Mouse (Mus musculus) neural tube, embryonic 11.5 days (tissue): ENCODE measurements at regions not wholly inside any gene's neighbourhood (a gene's known extent, or its start where the extent isn't known, plus 50 kb on each side); places are given as distances from the start of the nearest gene placed in this dataset.

Experiments used
- ATAC-seq: fragments of 200-750 bp; cut with Nextera tagmentation; 2 replicates; pipeline ENCODE4 v1.8.0; 2017; ENCODE audit warnings: moderate number of reproducible peaks, mild to moderate bottlenecking, moderate TSS enrichment, moderate library complexity; ENCODE audit not compliant: insufficient read depth, low FRiP score, low TSS enrichment
- DNase-seq: peaks from one replicate; pipeline ENCODE4 v3.0.0-alpha.2; 2015; ENCODE audit warnings: low spot score
- H3K27ac ChIP-seq: fragments of 300-500 bp; sonication (generic); 2 replicates; pipeline ENCODE4 v1.5.1; 2014; ENCODE audit warnings: low read depth, mild to moderate bottlenecking, low read length
- H3K27me3 ChIP-seq: fragments of 300-500 bp; sonication (generic); 2 replicates; pipeline ENCODE4 v1.6.1; 2014; ENCODE audit warnings: mild to moderate bottlenecking, low read length, mixed read lengths; ENCODE audit not compliant: control insufficient read depth, insufficient read depth
- H3K36me3 ChIP-seq: fragments of 300-500 bp; sonication (generic); 2 replicates; pipeline ENCODE4 v1.6.1; 2014; ENCODE audit warnings: mild to moderate bottlenecking, low read length, moderate library complexity, mixed read lengths; ENCODE audit not compliant: control insufficient read depth, insufficient read depth
- H3K4me1 ChIP-seq: fragments of 300-500 bp; sonication (generic); 2 replicates; pipeline ENCODE4 v1.6.1; 2014; ENCODE audit warnings: low read length, mixed read lengths; ENCODE audit not compliant: control insufficient read depth, insufficient read depth
- H3K4me2 ChIP-seq: fragments of 300-500 bp; sonication (generic); 2 replicates; pipeline ENCODE4 v1.6.1; 2014; ENCODE audit warnings: low read depth, mild to moderate bottlenecking, moderate library complexity
- H3K4me3 ChIP-seq: fragments of 300-500 bp; sonication (generic); 2 replicates; pipeline ENCODE4 v1.5.1; 2014; ENCODE audit warnings: low read depth, low read length
- H3K9ac ChIP-seq: fragments of 300-500 bp; sonication (generic); 2 replicates; pipeline ENCODE4 v1.6.1; 2014; ENCODE audit warnings: mild to moderate bottlenecking, low read length
- H3K9me3 ChIP-seq: fragments of 300-500 bp; sonication (generic); 2 replicates; pipeline ENCODE4 v1.6.1; 2016; ENCODE audit warnings: low read length; ENCODE audit not compliant: control insufficient read depth
- WGBS: fragments of 180-500 bp; shearing (Covaris S2); extraction: QIAGEN DNeasy Blood & Tissue Kit; methylation state at CpG from one replicate; pipeline ENCODE4 v1.1.7; 2014; 5-methylcytosine and 5-hydroxymethylcytosine counted together

DNA sequence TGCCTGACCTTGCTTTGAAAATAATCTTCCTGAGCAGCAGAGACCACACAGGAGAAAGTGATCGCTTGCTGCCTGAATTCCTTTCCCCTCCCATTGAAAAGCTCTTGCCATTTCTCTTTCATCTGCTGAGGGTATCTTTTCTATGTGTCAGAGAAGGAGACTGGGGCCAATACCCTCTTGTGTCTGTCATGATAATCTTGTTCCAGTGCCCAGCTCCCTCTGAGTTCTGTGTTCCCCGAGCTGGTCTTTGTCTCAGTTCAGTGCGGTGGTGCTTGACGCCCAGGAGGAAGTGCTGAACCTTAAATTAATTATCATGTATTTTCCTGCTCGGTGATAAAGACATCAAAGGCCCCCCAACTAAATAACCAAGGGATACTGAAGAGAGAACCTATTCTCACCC, 475.4 kb downstream of the Fgf9 start:
- no peaks in the 10 kb centered on the region for H3K27me3 ChIP-seq
- no peak overlapping the region for H3K4me3 ChIP-seq
- no peaks in the 10 kb centered on the region for H3K36me3 ChIP-seq
- no peaks in the 10 kb centered on the region for H3K9me3 ChIP-seq
- 41% methylated on average over 5 of the region's 5 CpGs for WGBS
- H3K4me1 ChIP-seq: no peaks in the 10 kb centered on the region
- no peak for DNase-seq
- no peak overlapping the region for H3K9ac ChIP-seq
- H3K27ac ChIP-seq: no peak overlapping the region
- no peak for ATAC-seq
- H3K4me2 ChIP-seq: no peak overlapping the region

GRCm38 (mm10) chr14:58543140-58543767, 472.9 kb downstream of the Fgf9 start:
- Histone ChIP-seq H3K36me3 (no peaks in the 10 kb centered on the region), H3K9ac (no peak overlapping the region), H3K4me3 (no peak overlapping the region), H3K27ac (no peak overlapping the region), H3K9me3 (no peaks in the 10 kb centered on the region), H3K4me1 (no peaks in the 10 kb centered on the region), H3K27me3 (no peaks in the 10 kb centered on the region), H3K4me2 (no peak overlapping the region)
- ATAC-seq (no peak), DNase-seq (no peak)
- 91% methylated on average over 10 of the region's 10 CpGs for WGBS

- no peak overlapping the region for H3K4me3 ChIP-seq
- ATAC-seq (no peak), DNase-seq (no peak)
- 69% methylated on average over 6 of the region's 6 CpGs for WGBS
- H3K27me3 ChIP-seq: no peaks in the 10 kb centered on the region
- H3K4me1 ChIP-seq: no peaks in the 10 kb centered on the region
- H3K27ac ChIP-seq: no peak overlapping the region
- no peaks in the 10 kb centered on the region for H3K36me3 ChIP-seq
- H3K4me2 ChIP-seq: no peak overlapping the region
- H3K9me3 ChIP-seq: no peaks in the 10 kb centered on the region
- no peak overlapping the region for H3K9ac ChIP-seq
These were observed 467.8 kb downstream of the Fgf9 start for GRCm38 (mm10) chr14:58538135-58538534.

DNA sequence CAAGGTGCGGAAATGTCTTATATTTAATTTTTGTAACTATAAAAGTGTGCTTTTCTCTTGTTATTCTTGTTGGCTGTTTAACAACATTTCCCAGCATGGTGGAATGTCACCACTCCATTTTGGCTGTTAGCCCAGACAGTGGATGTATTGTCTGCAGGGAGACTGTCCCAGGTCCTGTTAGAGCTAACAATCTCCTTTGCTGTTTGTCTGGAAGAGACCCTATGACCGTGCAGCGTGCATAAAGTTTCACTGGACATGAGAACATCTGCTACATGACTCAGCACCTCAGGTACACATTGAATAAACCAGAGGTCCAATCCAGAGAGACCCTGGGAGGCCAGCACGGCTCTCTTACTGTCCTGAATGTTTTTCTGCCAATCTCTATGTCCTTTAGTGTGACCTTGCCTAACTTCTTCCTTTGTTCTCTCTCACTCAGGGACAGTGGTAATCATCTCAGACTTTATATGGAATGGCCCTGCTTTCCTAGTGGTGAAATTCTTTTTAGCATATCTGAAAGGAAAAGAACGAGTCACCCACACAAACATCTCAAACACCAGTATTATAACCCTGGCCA, 450.7 kb downstream of the Fgf9 start:
- ATAC-seq: no peak
- Histone ChIP-seq H3K4me2 (no peak overlapping the region), H3K4me1 (0 out of 2 replicates have a peak, but pooled peaks cover 3% of the 10 kb centered on the region), H3K4me3 (no peak overlapping the region), H3K27ac (no peak overlapping the region), H3K9ac (no peak overlapping the region), H3K36me3 (no peaks in the 10 kb centered on the region), H3K9me3 (no peaks in the 10 kb centered on the region), H3K27me3 (no peaks in the 10 kb centered on the region)
- WGBS: 60% methylated on average over 5 of the region's 5 CpGs
- no peak for DNase-seq

- no peak overlapping the region for H3K4me2 ChIP-seq
- WGBS: 65% methylated on average over 5 of the region's 5 CpGs
- H3K4me1 ChIP-seq: 0 out of 2 replicates have a peak, but pooled peaks cover 3% of the 10 kb centered on the region
- H3K9ac ChIP-seq: no peak overlapping the region
- no peaks in the 10 kb centered on the region for H3K36me3 ChIP-seq
- no peak overlapping the region for H3K27ac ChIP-seq
- H3K9me3 ChIP-seq: no peaks in the 10 kb centered on the region
- H3K4me3 ChIP-seq: no peak overlapping the region
- no peaks in the 10 kb centered on the region for H3K27me3 ChIP-seq
- no peak for DNase-seq
- no peak for ATAC-seq
These were observed 450.0 kb downstream of the Fgf9 start for GRCm38 (mm10) chr14:58520384-58520783.

DNA sequence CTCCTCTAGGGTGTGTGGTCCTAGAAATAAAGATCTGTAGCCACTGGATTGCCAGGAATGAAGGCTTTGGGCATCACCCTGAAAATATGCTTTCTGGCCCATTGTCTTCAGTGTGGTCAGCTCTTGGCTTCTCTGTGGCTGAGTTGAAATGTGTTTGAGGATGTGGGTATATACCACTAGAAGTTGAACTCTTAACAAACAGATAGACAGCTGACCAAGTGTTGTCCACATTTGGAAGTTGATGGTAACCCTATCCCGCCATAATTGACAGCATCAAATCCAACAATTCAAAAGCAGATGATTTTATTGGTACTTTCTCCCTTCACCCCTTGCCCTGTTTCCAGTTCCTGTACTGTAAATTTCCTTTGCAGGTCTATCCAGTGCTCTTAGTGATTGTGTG, 448.7 kb downstream of the Fgf9 start:
- Histone ChIP-seq H3K27ac (no peak overlapping the region), H3K9ac (no peak overlapping the region), H3K36me3 (no peaks in the 10 kb centered on the region), H3K27me3 (no peaks in the 10 kb centered on the region), H3K9me3 (no peaks in the 10 kb centered on the region), H3K4me3 (no peak overlapping the region), H3K4me1 (0 out of 2 replicates have a peak, but pooled peaks cover 3% of the 10 kb centered on the region), H3K4me2 (no peak overlapping the region)
- no peak for ATAC-seq
- WGBS: 95% methylated on average over 1 of the region's 1 CpGs
- no peak for DNase-seq

GRCm38 (mm10) chr14:58516543-58516942, 446.2 kb downstream of the Fgf9 start:
- H3K9ac ChIP-seq: no peak overlapping the region
- ATAC-seq (no peak), DNase-seq (no peak)
- 20% methylated on average over 4 of the region's 4 CpGs for WGBS
- no peaks in the 10 kb centered on the region for H3K27me3 ChIP-seq
- no peaks in the 10 kb centered on the region for H3K36me3 ChIP-seq
- no peak overlapping the region for H3K4me2 ChIP-seq
- 0 out of 2 replicates have a peak, but pooled peaks cover 3% of the 10 kb centered on the region for H3K4me1 ChIP-seq
- no peak overlapping the region for H3K4me3 ChIP-seq
- no peak overlapping the region for H3K27ac ChIP-seq
- no peaks in the 10 kb centered on the region for H3K9me3 ChIP-seq

DNA sequence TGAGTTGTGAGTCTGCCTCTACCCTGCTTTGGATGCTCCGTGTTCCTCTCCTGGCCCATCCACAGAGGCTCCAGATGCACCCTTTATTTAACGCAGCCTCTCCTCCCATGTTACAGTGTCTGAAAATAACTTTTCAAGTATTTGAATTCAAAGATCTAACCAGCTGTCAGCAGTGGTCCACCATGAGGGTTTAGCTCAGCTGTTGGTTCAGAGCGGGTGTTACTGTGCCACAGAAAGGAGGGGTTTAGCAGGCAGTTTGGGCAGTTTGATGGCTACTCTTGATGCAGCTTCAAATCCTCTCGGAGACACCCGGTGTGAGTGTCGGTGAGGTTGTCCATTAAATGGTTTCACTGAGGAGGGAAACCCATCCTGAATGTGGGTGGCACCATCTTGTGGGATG, 441.8 kb downstream of the Fgf9 start:
- WGBS: 91% methylated on average over 6 of the region's 6 CpGs
- no peak overlapping the region for H3K4me3 ChIP-seq
- no peak overlapping the region for H3K4me2 ChIP-seq
- H3K27me3 ChIP-seq: no peaks in the 10 kb centered on the region
- no peak for DNase-seq
- ATAC-seq: no peak
- H3K9ac ChIP-seq: no peak overlapping the region
- H3K4me1 ChIP-seq: 0 out of 2 replicates have a peak, but pooled peaks cover 3% of the 10 kb centered on the region
- no peaks in the 10 kb centered on the region for H3K36me3 ChIP-seq
- no peak overlapping the region for H3K27ac ChIP-seq
- no peaks in the 10 kb centered on the region for H3K9me3 ChIP-seq

GRCm38 (mm10) chr14:58511571-58511985, 441.2 kb downstream of the Fgf9 start:
- no peak overlapping the region for H3K4me2 ChIP-seq
- H3K36me3 ChIP-seq: no peaks in the 10 kb centered on the region
- H3K27ac ChIP-seq: no peak overlapping the region
- H3K4me3 ChIP-seq: no peak overlapping the region
- DNase-seq (no peak), ATAC-seq (no peak)
- no peaks in the 10 kb centered on the region for H3K4me1 ChIP-seq
- no peaks in the 10 kb centered on the region for H3K27me3 ChIP-seq
- 76% methylated on average over 4 of the region's 4 CpGs for WGBS
- H3K9ac ChIP-seq: no peak overlapping the region
- no peaks in the 10 kb centered on the region for H3K9me3 ChIP-seq
